Mouse (Mus musculus) limb, embryonic 12.5 days (tissue): ENCODE data around the gene Ntng1. TPM values are rescaled to one million over a fixed set of nuclear protein-coding genes. Genes with fewer than 3 reads are reported as not detected.

Experiments
- ATAC-seq: fragments of 200-750 bp; cut with Nextera tagmentation; 2 replicates; pipeline ENCODE4 v1.8.0; 2017; ENCODE audit warnings: low read depth, moderate TSS enrichment; ENCODE audit not compliant: insufficient number of reproducible peaks, insufficient read depth, low FRiP score, low TSS enrichment
- H3K27ac ChIP-seq: fragments of 300-500 bp; sonication (generic); 2 replicates; pipeline ENCODE4 v1.5.1; 2016; ENCODE audit warnings: mild to moderate bottlenecking, moderate library complexity
- H3K27me3 ChIP-seq: fragments of 300-500 bp; sonication (generic); 2 replicates; pipeline ENCODE4 v1.6.1; 2016; ENCODE audit warnings: mild to moderate bottlenecking, moderate library complexity
- H3K36me3 ChIP-seq: fragments of 300-500 bp; sonication (generic); 2 replicates; pipeline ENCODE4 v1.6.1; 2016; ENCODE audit warnings: mild to moderate bottlenecking, moderate library complexity
- H3K4me1 ChIP-seq: fragments of 300-500 bp; sonication (generic); replicated peaks from 2 replicates; pipeline ENCODE4 v1.6.1; 2016
- H3K4me2 ChIP-seq: fragments of 300-500 bp; sonication (generic); 2 replicates; pipeline ENCODE4 v1.6.1; 2016; ENCODE audit warnings: mild to moderate bottlenecking, moderate library complexity
- H3K4me3 ChIP-seq: fragments of 300-500 bp; sonication (generic); replicated peaks from 2 replicates; pipeline ENCODE4 v1.5.1; 2016; ENCODE audit warnings: mild to moderate bottlenecking
- H3K9ac ChIP-seq: fragments of 300-500 bp; sonication (generic); replicated peaks from 2 replicates; pipeline ENCODE4 v1.6.1; 2016; ENCODE audit warnings: mild to moderate bottlenecking, moderate library complexity
- H3K9me3 ChIP-seq: fragments of 300-500 bp; sonication (generic); 2 replicates; pipeline ENCODE4 v1.6.1; 2016; ENCODE audit warnings: mild to moderate bottlenecking, moderate library complexity
- WGBS: fragments of 180-500 bp; shearing (Covaris S2); methylation state at CpG from one replicate; pipeline ENCODE4 v1.1.7; 2016; 5-methylcytosine and 5-hydroxymethylcytosine counted together
- polyA plus RNA-seq: library from polyadenylated mRNA; unstranded; fragments of >200 nt; fragmentation: Nextera tagmentation; extraction: Ambion mirVana; gene quantifications from 2 replicates; pipeline ENCODE4 v1.2.1, GENCODE M21; 2016

Ntng1 gene
- polyA plus RNA-seq, 1 experiment from 2014 or later: 4.5 TPM

GRCm38 (mm10) chr3:110131043-110131891 lies 12.5 kb downstream of the Ntng1 start:
- ATAC-seq: no peak
- no peak overlapping the region for H3K4me3 ChIP-seq
- WGBS: 57% methylated on average over 18 of the region's 18 CpGs
- H3K36me3 ChIP-seq: no peaks in the 10 kb centered on the region
- peaks cover 12% of the 10 kb centered on the region for H3K4me1 ChIP-seq
- no peak overlapping the region for H3K9ac ChIP-seq
- H3K4me2 ChIP-seq: no peak overlapping the region
- H3K27ac ChIP-seq: no peak overlapping the region
- H3K27me3 ChIP-seq: peaks cover 4% of the 10 kb centered on the region; the same call in 1 of the 2 replicates
- no peaks in the 10 kb centered on the region for H3K9me3 ChIP-seq

DNA sequence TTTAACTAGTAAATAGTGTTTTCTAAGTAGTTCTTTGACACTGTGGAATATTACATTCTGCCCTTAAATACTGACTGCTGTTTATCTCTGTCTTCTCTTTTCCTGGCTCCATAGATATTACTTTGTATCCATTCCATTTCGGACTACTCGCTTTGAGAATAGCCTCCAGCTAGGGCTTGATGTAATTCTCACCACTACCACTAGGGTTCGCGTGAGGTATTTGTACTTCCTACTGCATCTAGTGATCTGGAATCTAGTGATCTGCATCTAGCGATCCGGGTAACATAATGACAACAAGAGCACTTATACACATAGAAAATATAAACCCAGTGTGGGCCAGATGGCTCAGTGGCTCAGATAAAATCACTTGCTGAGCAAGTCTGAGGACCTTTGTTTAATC lies 14.2 kb downstream of the Ntng1 start:
- Histone ChIP-seq H3K9me3 (no peaks in the 10 kb centered on the region), H3K9ac (no peak overlapping the region), H3K4me3 (no peak overlapping the region), H3K27ac (no peak overlapping the region), H3K4me2 (no peak overlapping the region), H3K36me3 (no peaks in the 10 kb centered on the region), H3K27me3 (no peaks in the 10 kb centered on the region), H3K4me1 (peaks cover 10% of the 10 kb centered on the region; the same call in 1 of the 2 replicates)
- WGBS: 63% methylated on average over 6 of the region's 6 CpGs
- no peak for ATAC-seq

DNA sequence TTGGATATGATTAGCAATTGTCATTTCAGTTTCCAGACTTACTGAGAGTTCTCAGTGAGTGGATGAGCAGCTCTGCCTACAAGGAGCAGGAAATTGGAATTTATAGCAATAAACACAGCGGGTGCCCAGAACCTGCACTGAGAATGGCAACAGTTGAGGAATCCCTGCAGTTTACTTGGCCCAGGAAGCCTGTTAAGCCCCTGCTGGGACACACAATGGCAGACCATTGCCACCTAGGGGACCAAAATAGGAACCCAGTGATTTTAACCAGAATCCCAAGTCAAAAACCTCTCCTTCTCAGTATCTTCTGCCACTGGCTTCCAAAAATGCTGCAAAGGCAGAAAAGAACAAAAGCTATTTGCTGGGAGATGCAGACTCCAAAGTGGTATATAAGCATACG lies 37.8 kb downstream of the Ntng1 start:
- Histone ChIP-seq H3K9ac (no peak overlapping the region), H3K4me1 (no peaks in the 10 kb centered on the region), H3K36me3 (no peaks in the 10 kb centered on the region), H3K9me3 (no peaks in the 10 kb centered on the region), H3K27me3 (no peaks in the 10 kb centered on the region), H3K27ac (no peak overlapping the region), H3K4me2 (no peak overlapping the region), H3K4me3 (no peak overlapping the region)
- no peak for ATAC-seq
- WGBS: 37% methylated on average over 2 of the region's 2 CpGs

DNA sequence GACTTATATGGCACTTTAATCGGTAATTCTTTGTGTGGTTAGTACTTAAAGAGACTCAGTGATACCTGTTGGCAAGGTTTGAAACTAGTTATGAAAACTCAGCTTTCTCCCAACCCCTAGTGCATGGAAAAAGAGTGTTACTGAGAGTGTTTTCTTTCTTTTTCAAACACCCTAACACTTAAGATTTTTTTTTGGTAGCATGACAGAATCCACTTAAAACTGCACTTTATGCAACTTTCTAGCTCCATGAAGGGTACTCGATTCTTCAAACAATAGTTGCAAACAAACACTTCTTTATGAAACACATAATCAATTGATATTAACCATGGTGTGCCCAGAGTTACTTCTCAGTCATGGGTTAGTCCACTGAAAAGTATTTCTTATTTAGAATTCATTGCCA lies 49.4 kb downstream of the Ntng1 start:
- 86% methylated on average over 2 of the region's 2 CpGs for WGBS
- Histone ChIP-seq H3K9ac (no peak overlapping the region), H3K27ac (no peak overlapping the region), H3K27me3 (no peaks in the 10 kb centered on the region), H3K4me2 (no peak overlapping the region), H3K36me3 (no peaks in the 10 kb centered on the region), H3K4me3 (no peak overlapping the region), H3K9me3 (no peaks in the 10 kb centered on the region), H3K4me1 (no peaks in the 10 kb centered on the region)
- ATAC-seq: no peak

GRCm38 (mm10) chr3:110094003-110094402 lies 49.8 kb downstream of the Ntng1 start:
- WGBS: 77% methylated on average over 3 of the region's 3 CpGs
- ATAC-seq: no peak
- Histone ChIP-seq H3K27me3 (no peaks in the 10 kb centered on the region), H3K4me3 (no peak overlapping the region), H3K9me3 (no peaks in the 10 kb centered on the region), H3K4me2 (no peak overlapping the region), H3K4me1 (no peaks in the 10 kb centered on the region), H3K9ac (no peak overlapping the region), H3K27ac (no peak overlapping the region), H3K36me3 (no peaks in the 10 kb centered on the region)

DNA sequence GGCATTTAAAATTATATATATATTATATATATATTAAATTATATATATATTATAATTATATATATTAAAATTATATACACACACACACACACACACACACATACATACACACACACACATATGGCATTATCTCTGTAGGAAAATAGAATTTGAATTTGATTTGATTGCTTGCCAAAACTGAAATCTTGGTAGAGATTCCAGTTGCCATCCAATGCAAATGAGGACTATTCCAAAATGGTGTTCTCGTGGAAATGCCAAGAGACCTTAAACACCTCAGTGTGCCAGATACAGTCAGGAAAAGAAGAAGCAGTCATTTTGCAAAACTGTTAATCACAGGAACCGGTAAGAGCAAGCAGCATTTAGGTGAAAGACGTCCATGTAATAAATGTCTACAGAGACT lies 51.3 kb downstream of the Ntng1 start:
- H3K36me3 ChIP-seq: no peaks in the 10 kb centered on the region
- H3K9ac ChIP-seq: no peak overlapping the region
- no peaks in the 10 kb centered on the region for H3K9me3 ChIP-seq
- H3K27ac ChIP-seq: no peak overlapping the region
- H3K4me2 ChIP-seq: no peak overlapping the region
- WGBS: 86% methylated on average over 3 of the region's 3 CpGs
- H3K4me3 ChIP-seq: no peak overlapping the region
- H3K4me1 ChIP-seq: no peaks in the 10 kb centered on the region
- H3K27me3 ChIP-seq: no peaks in the 10 kb centered on the region
- no peak for ATAC-seq

DNA sequence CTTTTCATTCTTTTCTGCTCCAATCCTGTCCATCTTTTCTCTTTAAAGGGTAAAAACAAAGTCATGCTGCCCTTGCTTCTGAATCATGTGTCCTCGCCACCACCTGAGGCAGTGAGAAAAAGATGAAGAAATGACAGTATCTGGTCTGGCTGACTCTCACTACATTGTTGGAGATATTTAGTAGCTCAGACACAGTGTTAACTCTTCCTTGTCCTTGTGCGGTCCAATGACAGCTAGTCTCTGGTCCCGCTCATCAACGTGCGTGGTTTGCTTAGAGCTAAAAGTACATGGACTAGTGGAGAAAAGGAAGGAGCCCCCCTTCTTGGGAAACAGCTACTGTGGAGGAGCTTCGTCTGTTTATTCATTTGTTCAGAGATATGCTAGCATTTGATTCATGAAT lies 56.6 kb downstream of the Ntng1 start:
- Histone ChIP-seq H3K27me3 (no peaks in the 10 kb centered on the region), H3K36me3 (no peaks in the 10 kb centered on the region), H3K4me1 (no peaks in the 10 kb centered on the region), H3K9me3 (no peaks in the 10 kb centered on the region), H3K27ac (no peak overlapping the region), H3K9ac (no peak overlapping the region), H3K4me3 (no peak overlapping the region), H3K4me2 (no peak overlapping the region)
- 79% methylated on average over 6 of the region's 6 CpGs for WGBS
- no peak for ATAC-seq

DNA sequence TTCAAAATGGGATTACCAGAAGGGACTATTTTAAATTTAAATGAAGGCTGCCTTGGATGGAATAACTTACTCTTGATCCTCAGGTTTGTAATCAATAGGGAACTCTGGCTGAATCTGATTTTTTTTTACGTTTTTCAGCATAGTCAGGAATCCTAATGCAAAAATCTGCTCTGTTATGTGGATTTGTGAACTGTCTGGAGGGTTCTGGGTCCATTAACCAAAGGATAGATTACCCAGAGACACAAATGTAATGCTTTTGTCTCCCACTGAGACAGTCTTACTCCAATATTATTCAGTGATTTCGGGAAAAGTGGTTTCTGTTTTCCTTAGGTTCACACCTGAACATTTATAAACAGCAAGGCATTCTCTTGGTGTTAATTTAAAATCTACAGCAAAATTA lies 58.5 kb downstream of the Ntng1 start:
- Histone ChIP-seq H3K4me2 (no peak overlapping the region), H3K27me3 (no peaks in the 10 kb centered on the region), H3K4me1 (no peaks in the 10 kb centered on the region), H3K36me3 (no peaks in the 10 kb centered on the region), H3K9ac (no peak overlapping the region), H3K9me3 (no peaks in the 10 kb centered on the region), H3K27ac (no peak overlapping the region), H3K4me3 (no peak overlapping the region)
- WGBS: 63% methylated on average over 2 of the region's 2 CpGs
- no peak for ATAC-seq

DNA sequence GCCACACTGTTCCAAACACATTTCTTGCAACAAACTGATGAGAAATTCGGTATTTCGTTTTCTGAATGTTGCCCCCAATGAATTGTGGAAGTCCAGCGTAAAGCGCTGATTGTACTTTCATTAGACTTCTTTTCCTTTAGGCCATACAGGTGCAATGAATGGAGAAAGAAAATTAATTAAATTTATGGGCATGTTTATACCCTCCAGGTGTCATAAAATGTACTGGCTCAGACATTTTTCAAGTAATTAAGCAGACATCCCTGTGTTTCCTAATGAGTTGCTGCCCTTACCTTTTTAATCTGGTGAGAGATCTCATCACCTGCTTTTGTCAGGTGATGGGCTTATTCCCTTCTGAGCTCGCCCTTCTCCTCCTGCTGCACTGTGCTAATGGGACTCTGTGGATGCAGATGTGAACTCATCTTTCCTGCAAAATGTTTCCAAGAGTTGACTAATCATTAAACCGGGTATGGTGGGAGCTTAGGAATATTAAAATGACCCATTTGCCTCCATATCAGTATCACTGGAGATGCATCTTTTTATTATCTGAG lies 79.0 kb downstream of the Ntng1 start:
- H3K9me3 ChIP-seq: no peaks in the 10 kb centered on the region
- H3K27me3 ChIP-seq: no peaks in the 10 kb centered on the region
- H3K9ac ChIP-seq: no peak overlapping the region
- no peak for ATAC-seq
- no peaks in the 10 kb centered on the region for H3K4me1 ChIP-seq
- H3K4me2 ChIP-seq: no peak overlapping the region
- no peak overlapping the region for H3K27ac ChIP-seq
- H3K36me3 ChIP-seq: no peaks in the 10 kb centered on the region
- 60% methylated on average over 6 of the region's 6 CpGs for WGBS
- no peak overlapping the region for H3K4me3 ChIP-seq

- no peak for ATAC-seq
- 70% methylated on average over 6 of the region's 6 CpGs for WGBS
- H3K4me3 ChIP-seq: no peak overlapping the region
These were observed 87.9 kb downstream of the Ntng1 start for GRCm38 (mm10) chr3:110055915-110056314.

DNA sequence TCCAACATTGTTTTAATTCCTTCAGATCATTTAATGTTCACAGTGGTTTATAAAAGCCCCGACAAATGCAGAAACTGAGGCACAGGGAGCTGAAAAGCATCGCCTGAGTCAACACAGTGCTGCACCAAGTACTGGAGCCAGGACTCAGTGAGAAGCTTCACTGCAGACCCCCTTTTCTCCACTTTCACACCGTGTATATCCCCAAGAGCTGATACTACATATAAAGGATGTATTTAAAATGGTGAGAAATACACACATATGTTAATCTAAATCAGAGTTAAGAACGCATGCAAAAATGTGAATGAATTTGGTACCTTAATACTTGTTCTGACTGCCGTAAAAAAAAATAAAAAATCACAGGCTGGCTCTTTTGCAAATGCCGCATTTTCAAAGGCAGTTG lies 88.4 kb downstream of the Ntng1 start:
- H3K27ac ChIP-seq: no peak overlapping the region
- no peaks in the 10 kb centered on the region for H3K4me1 ChIP-seq
- 85% methylated on average over 6 of the region's 6 CpGs for WGBS
- H3K36me3 ChIP-seq: no peaks in the 10 kb centered on the region
- no peak overlapping the region for H3K4me3 ChIP-seq
- no peak overlapping the region for H3K4me2 ChIP-seq
- H3K9me3 ChIP-seq: peaks cover 4% of the 10 kb centered on the region
- no peaks in the 10 kb centered on the region for H3K27me3 ChIP-seq
- no peak overlapping the region for H3K9ac ChIP-seq
- ATAC-seq: no peak

More at GRCm38 (mm10) chr3:110055915-110056314, 87.9 kb downstream of the Ntng1 start:
- no peak overlapping the region for H3K27ac ChIP-seq
- H3K4me2 ChIP-seq: no peak overlapping the region
- no peak overlapping the region for H3K9ac ChIP-seq
- H3K9me3 ChIP-seq: peaks cover 4% of the 10 kb centered on the region
- H3K4me1 ChIP-seq: no peaks in the 10 kb centered on the region
- H3K27me3 ChIP-seq: no peaks in the 10 kb centered on the region
- no peaks in the 10 kb centered on the region for H3K36me3 ChIP-seq

- Histone ChIP-seq H3K9me3 (peaks cover 4% of the 10 kb centered on the region), H3K4me2 (no peak overlapping the region), H3K36me3 (no peaks in the 10 kb centered on the region), H3K9ac (no peak overlapping the region), H3K4me3 (no peak overlapping the region), H3K27ac (no peak overlapping the region), H3K4me1 (no peaks in the 10 kb centered on the region), H3K27me3 (no peaks in the 10 kb centered on the region)
- 87% methylated on average over 2 of the region's 2 CpGs for WGBS
- ATAC-seq: no peak
These were observed 89.7 kb downstream of the Ntng1 start for GRCm38 (mm10) chr3:110054125-110054524.
